Comparison of ENCODE assay signal across 29 mouse cellular contexts in the genomic region with DNA sequence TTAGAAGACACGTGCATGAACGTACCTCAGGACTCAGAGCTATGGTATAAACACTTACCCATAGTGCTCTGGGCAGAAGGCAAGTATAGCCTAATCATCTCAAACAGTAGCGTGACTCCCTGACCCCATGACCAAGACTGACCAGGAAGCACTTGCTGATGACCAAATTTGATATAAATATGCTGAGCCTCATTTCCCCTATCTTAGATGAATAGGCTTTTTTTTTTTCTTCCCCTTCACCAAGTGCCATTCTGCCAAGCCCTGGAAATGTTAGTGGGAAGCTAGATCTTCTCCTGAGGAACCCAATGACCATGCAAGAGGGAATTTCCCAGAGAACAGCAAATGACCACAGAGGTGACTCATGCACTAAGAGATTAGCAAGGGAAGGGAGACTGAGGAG. TPM values are rescaled to one million over a fixed set of nuclear protein-coding genes. Genes with fewer than 3 reads are reported as not detected.
DNase-seq lines count a peak whose midpoint lies in the region; ATAC-seq and TF ChIP-seq lines count a peak whose summit lies in the region.
"Had no signal": no experiment of that assay in that cellular context is flagged by ENCODE, and none has a peak within 500 bp of the region (broad histone marks: within the 10 kb centered on the region; RNA-seq: fewer than 3 reads in every experiment).

No protein-coding gene starts in this region.

- no peaks in the 10 kb centered on the region for H3K79me2 ChIP-seq in CH12.LX (replicated peaks; ENCODE audit: control insufficient read depth, extremely low read depth, insufficient read depth, poor library complexity, severe bottlenecking)

- no peaks in the 10 kb centered on the region for H3K9me3 ChIP-seq in intestine, postnatal 0 days (ENCODE audit: control insufficient read depth)
- H3K9me3 ChIP-seq in intestine, embryonic 15.5 days = no peaks in the 10 kb centered on the region
- H3K9me3 ChIP-seq in CH12.LX (replicated peaks; ENCODE audit: low read length) = no peaks in the 10 kb centered on the region
- no peaks in the 10 kb centered on the region for H3K9me3 ChIP-seq in kidney, embryonic 14.5 days (ENCODE audit: control insufficient read depth, low read length)
- H3K9me3 ChIP-seq: embryonic facial prominence, embryonic 12.5 days; forebrain, embryonic 13.5 days; heart, embryonic 12.5 days; hindbrain, embryonic 13.5 days; kidney, embryonic 15.5 days; liver, embryonic 12.5 days; midbrain, embryonic 10.5 days; neural tube, embryonic 13.5 days had no signal

- 72% methylated on average over 3 of the region's 3 CpGs for WGBS in intestine, postnatal 0 days
- WGBS in intestine, embryonic 15.5 days = 75% methylated on average over 3 of the region's 3 CpGs
- WGBS in kidney, embryonic 14.5 days = 88% methylated on average over 3 of the region's 3 CpGs

- no peak overlapping the region for H3K27ac ChIP-seq in intestine, postnatal 0 days (ENCODE audit: low read depth, low read length)
- H3K27ac ChIP-seq in intestine, embryonic 15.5 days = no peak overlapping the region
- H3K27ac ChIP-seq in CH12.LX (ENCODE audit: insufficient read depth, low read depth) = no peak overlapping the region
- H3K27ac ChIP-seq in kidney, embryonic 14.5 days (ENCODE audit: low read depth, low read length) = no peak overlapping the region
- H3K27ac ChIP-seq: embryonic facial prominence, embryonic 12.5 days; forebrain, embryonic 13.5 days; heart, adult 2 months; hindbrain, embryonic 13.5 days; liver, embryonic 12.5 days; midbrain, embryonic 10.5 days; neural tube, embryonic 13.5 days had no signal

- no peak overlapping the region for H3K4me2 ChIP-seq in intestine, postnatal 0 days (replicated peaks; ENCODE audit: low read depth)
- H3K4me2 ChIP-seq in intestine, embryonic 15.5 days (replicated peaks) = no peak overlapping the region
- H3K4me2 ChIP-seq in CH12.LX (ENCODE audit: insufficient read depth, low read depth, poor library complexity, severe bottlenecking) = no peak overlapping the region
- no peak overlapping the region for H3K4me2 ChIP-seq in kidney, embryonic 14.5 days (replicated peaks; ENCODE audit: low read depth, low read length)
- H3K4me2 ChIP-seq: embryonic facial prominence, embryonic 12.5 days; forebrain, embryonic 13.5 days; hindbrain, embryonic 13.5 days; kidney, embryonic 15.5 days; liver, embryonic 12.5 days; neural tube, embryonic 13.5 days had no signal

- TF ChIP-seq EP300 in CH12.LX (IDR thresholded peaks at IDR 0.05; ENCODE audit: low read length) = no peak; the same call in 1 of the 2 replicates

- TF ChIP-seq CTCF in intestine, postnatal 0 days (IDR thresholded peaks at IDR 0.05; ENCODE audit: low read depth) = no peak
- TF ChIP-seq CTCF in CH12.LX (conservative IDR thresholded peaks at IDR 0.05 in 1 of 2, IDR thresholded peaks at IDR 0.05 in 1 of 2; ENCODE audit: low read depth in 2 of 2, low read length in 2 of 2) = no peak

- peak; percentile 45; the same call in 1 of the 2 replicates for ATAC-seq in intestine, postnatal 0 days
- no peak for ATAC-seq in intestine, embryonic 15.5 days
- no peak for ATAC-seq in kidney, embryonic 14.5 days (ENCODE audit: low FRiP score, low TSS enrichment)
- ATAC-seq: forebrain, embryonic 13.5 days; liver, embryonic 12.5 days had no signal

- no peaks in the 10 kb centered on the region for H3K36me3 ChIP-seq in intestine, postnatal 0 days (ENCODE audit: control insufficient read depth, insufficient read depth)
- no peaks in the 10 kb centered on the region for H3K36me3 ChIP-seq in intestine, embryonic 15.5 days
- no peaks in the 10 kb centered on the region for H3K36me3 ChIP-seq in CH12.LX (replicated peaks in 1 of 2; ENCODE audit: control insufficient read depth in 1 of 2, insufficient read depth in 1 of 2, low read length in 1 of 2)
- no peaks in the 10 kb centered on the region for H3K36me3 ChIP-seq in kidney, embryonic 14.5 days (ENCODE audit: control insufficient read depth, insufficient read depth, low read length)
- H3K36me3 ChIP-seq: embryonic facial prominence, embryonic 12.5 days; G1E; heart, embryonic 12.5 days; hindbrain, embryonic 13.5 days; kidney, embryonic 15.5 days; liver, embryonic 12.5 days; midbrain, embryonic 10.5 days; neural tube, embryonic 13.5 days had no signal

- in situ Hi-C loops in CH12.LX (cut with MboI; ENCODE audit: low pct_ligation_motif_present, low pct_unique_long_range_greater_than_20kb, low sequenced_read_pairs) = no loop called here

- no peak overlapping the region for H3K4me3 ChIP-seq in intestine, postnatal 0 days (ENCODE audit: low read depth, low read length)
- no peak overlapping the region for H3K4me3 ChIP-seq in intestine, embryonic 15.5 days (replicated peaks)
- H3K4me3 ChIP-seq in CH12.LX (replicated peaks in 1 of 3; ENCODE audit: low read depth in 2 of 3, low read length in 2 of 3, poor library complexity in 1 of 3) = no peak overlapping the region
- H3K4me3 ChIP-seq in kidney, embryonic 14.5 days (ENCODE audit: low read length) = no peak overlapping the region
- H3K4me3 ChIP-seq: embryonic facial prominence, embryonic 12.5 days; forebrain, embryonic 13.5 days; heart, adult 2 months; heart, embryonic 12.5 days; hindbrain, embryonic 13.5 days; kidney, embryonic 15.5 days; liver, embryonic 12.5 days; midbrain, embryonic 10.5 days; neural tube, embryonic 13.5 days had no signal

- dilution Hi-C loops in CH12.LX (cut with MboI; ENCODE audit: extremely low pct_ligation_motif_present, extremely low pct_unique_long_range_greater_than_20kb, low sequenced_read_pairs) = no loop called here

- peak; percentile 2 for DNase-seq in 3T3-L1 (ENCODE audit: low read depth, low spot score)
- DNase-seq in CH12.LX (ENCODE audit: extremely low read depth) = no peak
- DNase-seq in fibroblast of lung, adult 2 months (ENCODE audit: low read depth) = peak; percentile 17
- no peak for DNase-seq in testis, postnatal 10 days (ENCODE audit: low spot score)
- no peak for DNase-seq in spleen, postnatal 36 days (ENCODE audit: low spot score in 2 of 2)
- DNase-seq: adrenal gland, adult 8-10 months; cerebellum, adult 11 months; cerebellum, adult 9-10 months; embryo, embryonic 11 days; gastrocnemius, postnatal 14 days; heart, adult 2 months; heart, postnatal 4 days; kidney, adult 11 months; kidney, postnatal 25 days; lung, adult 18-20 months; lung, postnatal 10 days; right cerebral cortex, postnatal 14 days had no signal

- H3K27me3 ChIP-seq in intestine, postnatal 0 days (replicated peaks; ENCODE audit: control insufficient read depth, insufficient read depth, low read length) = no peaks in the 10 kb centered on the region
- H3K27me3 ChIP-seq in intestine, embryonic 15.5 days (replicated peaks) = no peaks in the 10 kb centered on the region
- no peaks in the 10 kb centered on the region for H3K27me3 ChIP-seq in CH12.LX (replicated peaks)
- no peaks in the 10 kb centered on the region for H3K27me3 ChIP-seq in kidney, embryonic 14.5 days (ENCODE audit: control insufficient read depth, insufficient read depth, low read length)
- H3K27me3 ChIP-seq: embryonic facial prominence, embryonic 12.5 days; heart, embryonic 12.5 days; hindbrain, embryonic 13.5 days; kidney, embryonic 15.5 days; liver, embryonic 12.5 days; neural tube, embryonic 13.5 days had no signal

- TF ChIP-seq RAD21 in CH12.LX (IDR thresholded peaks at IDR 0.05; ENCODE audit: low read depth, low read length) = no peak

- H3K4me1 ChIP-seq in intestine, postnatal 0 days (replicated peaks; ENCODE audit: control insufficient read depth, insufficient read depth, low read length) = no peaks in the 10 kb centered on the region
- H3K4me1 ChIP-seq in intestine, embryonic 15.5 days (replicated peaks) = no peaks in the 10 kb centered on the region
- peaks cover 13 to 24% of the 10 kb centered on the region in 2 experiments for H3K4me1 ChIP-seq in CH12.LX (ENCODE audit: control insufficient read depth in 1 of 2, insufficient read depth in 2 of 2)
- H3K4me1 ChIP-seq in kidney, embryonic 14.5 days (ENCODE audit: control insufficient read depth, insufficient read depth, low read length) = no peaks in the 10 kb centered on the region
- H3K4me1 ChIP-seq: embryonic facial prominence, embryonic 12.5 days; liver, embryonic 12.5 days had no signal

- no peak overlapping the region for H3K9ac ChIP-seq in intestine, postnatal 0 days (ENCODE audit: low read depth, low read length)
- no peak overlapping the region for H3K9ac ChIP-seq in intestine, embryonic 15.5 days
- no peak overlapping the region for H3K9ac ChIP-seq in CH12.LX (ENCODE audit: insufficient read depth, low read depth)
- no peak overlapping the region for H3K9ac ChIP-seq in kidney, embryonic 14.5 days (ENCODE audit: low read depth, low read length)
- H3K9ac ChIP-seq: embryonic facial prominence, embryonic 12.5 days; forebrain, embryonic 13.5 days; heart, embryonic 12.5 days; hindbrain, embryonic 13.5 days; kidney, embryonic 15.5 days; liver, embryonic 12.5 days; neural tube, embryonic 13.5 days had no signal

- TF ChIP-seq POLR2A in CH12.LX (IDR thresholded peaks at IDR 0.05; ENCODE audit: low read depth, low read length) = no peak

TF ChIP-seq in CH12.LX, 34 proteins besides CTCF, POLR2A, EP300 and RAD21:
- TF ChIP-seq BHLHE40 (IDR thresholded peaks at IDR 0.05; ENCODE audit: low read depth, low read length) (peak; percentile 30; the same call in 1 of the 2 replicates), SMC3 (IDR thresholded peaks at IDR 0.05; ENCODE audit: low read depth, low read length) (no peak), JUND (conservative IDR thresholded peaks at IDR 0.05; ENCODE audit: low read depth, low read length) (0 out of 2 replicates have a peak, but pooled peaks have one; percentile 18), ETS1 (conservative IDR thresholded peaks at IDR 0.05; ENCODE audit: low read depth, low read length) (0 out of 2 replicates have a peak, but pooled peaks have one; percentile 20)

RNA-seq across cellular contexts. Expression of gene Rapgef5, which starts 35.3 kb away (rescaled TPM):
- 3.6 and 3.7 TPM in 2 replicates for polyA plus RNA-seq in intestine, postnatal 0 days (2015; fragmentation: Nextera tagmentation; extraction: Ambion mirVana)
- polyA plus RNA-seq in intestine, embryonic 15.5 days (2015; fragmentation: Nextera tagmentation; extraction: Ambion mirVana) = 9.8 and 10.2 TPM in 2 replicates
- total RNA-seq in CH12.LX (2012; rRNA removed) (4.1 and 4.2 TPM in 2 replicates), CH12.LX (2014; rRNA removed) (6.8 and 6.9 TPM in 2 replicates)
- polyA plus RNA-seq in CH12.LX (2012; ENCODE audit: insufficient read length, low read depth) = 4.8 and 5.4 TPM in 2 replicates
- 8.8 and 17.9 TPM in 2 replicates for polyA plus RNA-seq in kidney, embryonic 14.5 days (2014; fragmentation: Nextera tagmentation; extraction: Ambion mirVana)
- polyA plus RNA-seq: G1E had no signal

Comparison
In these comparisons a context has a peak if more than half of its experiments do, and no peak if none do; other contexts are left out.
1. DNase-seq: peak in 3T3-L1 (single experiment) and fibroblast of lung, adult 2 months (single experiment); none in CH12.LX (single experiment), testis, postnatal 10 days (single experiment) and spleen, postnatal 36 days (0 of 2).